Mouse (Mus musculus): ENCODE results near the gene Gpatch8. TPM values are rescaled to one million over a fixed set of nuclear protein-coding genes. Genes with fewer than 3 reads are reported as not detected.
A peak's percentile ranks its signal among the peaks of the same experiment; 100 is the strongest.

The Gpatch8 gene
- polyA plus RNA-seq, 1 experiment from 2014 or later = 43.4 TPM

- Histone ChIP-seq H3K9me3 (replicated peaks; ENCODE audit: control insufficient read depth, low read length) (no peaks in the 10 kb centered on the region), H3K36me3 (replicated peaks; ENCODE audit: control insufficient read depth, insufficient read depth, low read depth, low read length) (peaks cover 8% of the 10 kb centered on the region), H3K27me3 (ENCODE audit: control insufficient read depth, insufficient read depth, low read length) (no peaks in the 10 kb centered on the region; the same call in 1 of the 2 replicates), H3K9ac (replicated peaks; ENCODE audit: low read length) (no peak overlapping the region; the same call in 1 of the 2 replicates), H3K4me3 (ENCODE audit: low read depth, low read length) (no peak overlapping the region), H3K4me2 (ENCODE audit: low read depth, low read length) (peak overlapping the region; percentile 8; the same call in 1 of the 2 replicates), H3K27ac (replicated peaks; ENCODE audit: low read depth, low read length) (no peak overlapping the region), H3K4me1 (ENCODE audit: control insufficient read depth, insufficient read depth, low read length) (peaks cover 13% of the 10 kb centered on the region)
- ATAC-seq (replicated peaks; ENCODE audit: insufficient number of reproducible peaks, low FRiP score, low TSS enrichment, low read depth) = no peak
- WGBS = 12% methylated on average over 6 of the region's 6 CpGs
- peak; percentile 18 for DNase-seq (ENCODE audit: low spot score)
Measured at GRCm38 (mm10) chr11:102444781-102445180, 111.4 kb downstream of the Gpatch8 start.

GRCm38 (mm10) chr11:102444321-102444720 is 111.9 kb downstream of the Gpatch8 start:
- ATAC-seq (replicated peaks; ENCODE audit: insufficient number of reproducible peaks, low FRiP score, low TSS enrichment, low read depth) = no peak
- H3K4me1 ChIP-seq (ENCODE audit: control insufficient read depth, insufficient read depth, low read length) = peaks cover 13% of the 10 kb centered on the region

GRCm38 (mm10) chr11:102443740-102444139 is 112.5 kb downstream of the Gpatch8 start:
- H3K9ac ChIP-seq (replicated peaks; ENCODE audit: low read length) = no peak overlapping the region
- no peak overlapping the region for H3K27ac ChIP-seq (replicated peaks; ENCODE audit: low read depth, low read length)
- no peaks in the 10 kb centered on the region for H3K9me3 ChIP-seq (replicated peaks; ENCODE audit: control insufficient read depth, low read length)
- no peak for DNase-seq (ENCODE audit: low spot score)
- no peak overlapping the region for H3K4me2 ChIP-seq (ENCODE audit: low read depth, low read length)
- no peak for ATAC-seq (replicated peaks; ENCODE audit: insufficient number of reproducible peaks, low FRiP score, low TSS enrichment, low read depth)
- peaks cover 13% of the 10 kb centered on the region for H3K4me1 ChIP-seq (ENCODE audit: control insufficient read depth, insufficient read depth, low read length)
- H3K36me3 ChIP-seq (replicated peaks; ENCODE audit: control insufficient read depth, insufficient read depth, low read depth, low read length) = peaks cover 10% of the 10 kb centered on the region
- no peak overlapping the region for H3K4me3 ChIP-seq (ENCODE audit: low read depth, low read length)
- no peaks in the 10 kb centered on the region; the same call in 1 of the 2 replicates for H3K27me3 ChIP-seq (ENCODE audit: control insufficient read depth, insufficient read depth, low read length)
- 62% methylated on average over 12 of the region's 12 CpGs for WGBS

More at GRCm38 (mm10) chr11:102444321-102444720, 111.9 kb downstream of the Gpatch8 start:
- peaks cover 9% of the 10 kb centered on the region for H3K36me3 ChIP-seq (replicated peaks; ENCODE audit: control insufficient read depth, insufficient read depth, low read depth, low read length)
- DNase-seq (ENCODE audit: low spot score) = no peak
- no peak overlapping the region for H3K27ac ChIP-seq (replicated peaks; ENCODE audit: low read depth, low read length)
- H3K9ac ChIP-seq (replicated peaks; ENCODE audit: low read length) = no peak overlapping the region
- H3K4me2 ChIP-seq (ENCODE audit: low read depth, low read length) = no peak overlapping the region
- H3K4me3 ChIP-seq (ENCODE audit: low read depth, low read length) = no peak overlapping the region
- no peaks in the 10 kb centered on the region for H3K9me3 ChIP-seq (replicated peaks; ENCODE audit: control insufficient read depth, low read length)
- WGBS = 70% methylated on average over 3 of the region's 3 CpGs
- no peaks in the 10 kb centered on the region; the same call in 1 of the 2 replicates for H3K27me3 ChIP-seq (ENCODE audit: control insufficient read depth, insufficient read depth, low read length)

- Histone ChIP-seq H3K9me3 (replicated peaks; ENCODE audit: control insufficient read depth, low read length) (no peaks in the 10 kb centered on the region), H3K27ac (replicated peaks; ENCODE audit: low read depth, low read length) (no peak overlapping the region), H3K9ac (replicated peaks; ENCODE audit: low read length) (no peak overlapping the region), H3K36me3 (replicated peaks; ENCODE audit: control insufficient read depth, insufficient read depth, low read depth, low read length) (peaks cover 10% of the 10 kb centered on the region), H3K27me3 (ENCODE audit: control insufficient read depth, insufficient read depth, low read length) (no peaks in the 10 kb centered on the region; the same call in 1 of the 2 replicates), H3K4me1 (ENCODE audit: control insufficient read depth, insufficient read depth, low read length) (peaks cover 21% of the 10 kb centered on the region), H3K4me2 (ENCODE audit: low read depth, low read length) (no peak overlapping the region), H3K4me3 (ENCODE audit: low read depth, low read length) (no peak overlapping the region)
- no peak for DNase-seq (ENCODE audit: low spot score)
- no peak for ATAC-seq (replicated peaks; ENCODE audit: insufficient number of reproducible peaks, low FRiP score, low TSS enrichment, low read depth)
- 83% methylated on average over 6 of the region's 6 CpGs for WGBS
Measured at GRCm38 (mm10) chr11:102442089-102442488, 114.1 kb downstream of the Gpatch8 start.

- Histone ChIP-seq H3K4me3 (ENCODE audit: low read depth, low read length) (no peak overlapping the region), H3K36me3 (replicated peaks; ENCODE audit: control insufficient read depth, insufficient read depth, low read depth, low read length) (peaks cover 10% of the 10 kb centered on the region), H3K27ac (replicated peaks; ENCODE audit: low read depth, low read length) (no peak overlapping the region), H3K9ac (replicated peaks; ENCODE audit: low read length) (no peak overlapping the region), H3K27me3 (ENCODE audit: control insufficient read depth, insufficient read depth, low read length) (no peaks in the 10 kb centered on the region; the same call in 1 of the 2 replicates), H3K4me1 (ENCODE audit: control insufficient read depth, insufficient read depth, low read length) (peaks cover 24% of the 10 kb centered on the region), H3K9me3 (replicated peaks; ENCODE audit: control insufficient read depth, low read length) (no peaks in the 10 kb centered on the region), H3K4me2 (ENCODE audit: low read depth, low read length) (no peak overlapping the region)
- ATAC-seq (replicated peaks; ENCODE audit: insufficient number of reproducible peaks, low FRiP score, low TSS enrichment, low read depth) (no peak), DNase-seq (ENCODE audit: low spot score) (no peak)
- 85% methylated on average over 3 of the region's 3 CpGs for WGBS
Measured at GRCm38 (mm10) chr11:102441434-102441833, 114.8 kb downstream of the Gpatch8 start.

GRCm38 (mm10) chr11:102440255-102440654 is 115.9 kb downstream of the Gpatch8 start:
- Histone ChIP-seq H3K9ac (replicated peaks; ENCODE audit: low read length) (no peak overlapping the region), H3K9me3 (replicated peaks; ENCODE audit: control insufficient read depth, low read length) (no peaks in the 10 kb centered on the region), H3K4me3 (ENCODE audit: low read depth, low read length) (no peak overlapping the region), H3K27ac (replicated peaks; ENCODE audit: low read depth, low read length) (no peak overlapping the region), H3K36me3 (replicated peaks; ENCODE audit: control insufficient read depth, insufficient read depth, low read depth, low read length) (peaks cover 13% of the 10 kb centered on the region), H3K4me2 (ENCODE audit: low read depth, low read length) (no peak overlapping the region), H3K4me1 (ENCODE audit: control insufficient read depth, insufficient read depth, low read length) (peaks cover 20% of the 10 kb centered on the region), H3K27me3 (ENCODE audit: control insufficient read depth, insufficient read depth, low read length) (no peaks in the 10 kb centered on the region; the same call in 1 of the 2 replicates)
- 83% methylated on average over 8 of the region's 8 CpGs for WGBS
- no peak for ATAC-seq (replicated peaks; ENCODE audit: insufficient number of reproducible peaks, low FRiP score, low TSS enrichment, low read depth)
- DNase-seq (ENCODE audit: low spot score) = no peak

- Histone ChIP-seq H3K36me3 (replicated peaks; ENCODE audit: control insufficient read depth, insufficient read depth, low read depth, low read length) (peaks cover 13% of the 10 kb centered on the region), H3K4me2 (ENCODE audit: low read depth, low read length) (no peak overlapping the region), H3K4me3 (ENCODE audit: low read depth, low read length) (0 out of 2 replicates have a peak overlapping the region, but pooled peaks have one; percentile 0), H3K27me3 (ENCODE audit: control insufficient read depth, insufficient read depth, low read length) (no peaks in the 10 kb centered on the region; the same call in 1 of the 2 replicates), H3K9ac (replicated peaks; ENCODE audit: low read length) (no peak overlapping the region), H3K9me3 (replicated peaks; ENCODE audit: control insufficient read depth, low read length) (no peaks in the 10 kb centered on the region), H3K27ac (replicated peaks; ENCODE audit: low read depth, low read length) (no peak overlapping the region), H3K4me1 (ENCODE audit: control insufficient read depth, insufficient read depth, low read length) (peaks cover 16% of the 10 kb centered on the region)
- WGBS = 77% methylated on average over 14 of the region's 14 CpGs
- ATAC-seq (replicated peaks; ENCODE audit: insufficient number of reproducible peaks, low FRiP score, low TSS enrichment, low read depth) = no peak
- DNase-seq (ENCODE audit: low spot score) = no peak
Measured at GRCm38 (mm10) chr11:102439093-102440082, 116.8 kb downstream of the Gpatch8 start.
